Mouse (Mus musculus) urinary bladder, adult 2 months (tissue): ENCODE measurements around the gene Ptcd1. TPM values are rescaled to one million over a fixed set of nuclear protein-coding genes. Genes with fewer than 3 reads are reported as not detected.
"Not testable (repeated sequence)": the region's sequence is repeated elsewhere in the genome, so short reads cannot be mapped to it uniquely, and the experiment has no call there.

Experiments used
- DNase-seq: peaks from one replicate; pipeline ENCODE4 v3.0.0; 2022; ENCODE audit warnings: low spot score
- polyA plus RNA-seq: library from polyadenylated mRNA; depleted of rRNA; stranded (reverse); fragments of >200 nt; gene quantifications from 2 replicates; pipeline ENCODE4 v1.2.3, GENCODE M21; 2012

The Ptcd1 gene
- polyA plus RNA-seq, 1 experiment: 12.9 TPM

GRCm38 (mm10) chr5:145164710-145165109, 2.2 kb downstream of the Ptcd1 start:
- no peak for DNase-seq

DNA sequence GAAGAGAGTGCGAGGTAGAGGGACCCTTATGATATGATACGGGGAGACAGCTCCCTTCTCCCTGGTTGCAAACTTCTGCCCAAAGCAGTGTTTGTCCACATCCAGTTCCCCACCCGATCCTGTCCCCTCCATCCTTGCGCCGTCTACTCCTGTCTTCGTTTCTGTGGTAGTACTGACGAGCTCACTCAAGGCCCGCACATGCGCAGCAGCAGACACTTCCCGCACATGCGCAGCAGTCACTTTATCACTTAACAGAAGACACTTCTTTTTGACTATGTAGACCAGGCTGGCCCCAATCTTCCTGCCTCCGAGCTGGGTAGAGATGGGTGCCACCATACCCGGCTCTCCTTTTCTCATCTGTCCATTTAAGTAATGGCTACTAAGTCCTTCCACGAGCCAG, 5.5 kb downstream of the Ptcd1 start:
- no peak for DNase-seq

GRCm38 (mm10) chr5:145152690-145153089, 14.2 kb downstream of the Ptcd1 start:
- no peak for DNase-seq

- no peak for DNase-seq
Observed at GRCm38 (mm10) chr5:145149294-145149693, 17.6 kb downstream of the Ptcd1 start.

DNA sequence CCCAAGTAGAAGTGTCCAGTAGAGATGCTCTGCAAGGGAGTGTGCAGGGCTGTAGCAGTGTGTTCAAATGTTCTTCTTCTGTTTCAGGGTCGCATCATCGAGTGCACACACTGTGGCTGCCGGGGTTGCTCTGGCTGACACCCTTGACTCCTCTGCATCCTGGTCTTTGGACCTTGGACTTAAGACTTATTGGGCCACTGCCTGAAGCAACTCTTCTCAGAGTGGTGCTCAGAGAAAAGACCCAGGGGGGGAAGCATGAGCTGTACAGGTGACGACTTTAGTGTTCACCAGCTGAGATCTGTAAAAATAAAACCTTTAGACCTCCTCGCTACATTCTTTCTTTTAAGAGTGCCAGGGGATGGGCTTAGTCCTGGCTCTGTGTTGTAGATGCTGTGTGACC, 19.2 kb downstream of the Ptcd1 start:
- no peak for DNase-seq

GRCm38 (mm10) chr5:145140611-145141010, 26.3 kb downstream of the Ptcd1 start:
- no peak for DNase-seq

DNA sequence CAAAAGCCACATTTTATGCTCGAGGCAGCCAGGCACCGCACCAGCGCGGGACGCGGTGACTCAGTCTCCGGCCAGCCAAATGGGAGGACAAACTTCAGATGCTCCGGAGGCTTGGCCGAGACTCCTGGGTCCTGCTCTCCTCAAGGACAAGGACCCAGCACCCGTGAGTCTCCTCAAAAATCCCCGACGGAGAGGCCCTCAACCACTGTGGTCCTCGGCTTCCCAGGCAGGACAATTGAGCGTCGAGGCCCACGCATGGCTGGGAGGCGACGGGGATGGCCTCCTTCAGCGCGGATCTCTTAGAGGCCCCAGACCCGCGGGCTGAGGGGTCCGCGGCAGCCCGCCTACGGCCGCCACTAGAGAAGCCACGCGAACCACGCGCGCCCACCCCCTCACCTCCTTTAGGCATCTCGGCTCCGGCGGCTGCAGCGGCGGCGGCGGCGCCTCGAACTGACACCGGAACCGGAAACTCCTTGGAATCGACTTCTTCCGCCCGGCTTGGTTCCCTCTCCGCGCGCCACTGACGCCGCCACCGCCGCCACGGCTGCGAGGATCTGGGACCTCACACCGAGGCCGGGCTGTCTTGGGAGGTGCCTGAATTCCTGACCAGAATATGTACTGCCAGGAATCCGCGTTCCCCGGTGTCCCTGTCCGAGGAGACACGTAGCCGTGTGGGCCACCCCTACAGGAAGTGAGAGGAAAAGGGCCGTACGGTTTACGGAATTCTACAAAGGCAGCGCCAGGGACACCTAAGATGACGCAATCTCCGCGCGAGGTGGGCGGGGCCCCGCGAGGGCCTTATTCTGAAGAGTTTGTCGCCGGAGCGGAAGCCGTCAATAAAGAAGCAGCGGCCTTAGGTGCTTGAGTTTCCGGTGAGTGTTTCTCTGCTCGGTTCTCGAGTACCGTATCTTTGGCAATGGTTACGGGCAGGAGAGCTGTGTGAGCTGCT, 27.1 kb downstream of the Ptcd1 start, which contains the start of the genes Pdap1 and Bud31:
Gene Pdap1, minus strand, starts transcription at position 668 of the 949 bp plus-strand sequence.
Gene Bud31, plus strand, starts transcription at position 792 of the 949 bp plus-strand sequence.
- DNase-seq: peak; percentile 96

DNA sequence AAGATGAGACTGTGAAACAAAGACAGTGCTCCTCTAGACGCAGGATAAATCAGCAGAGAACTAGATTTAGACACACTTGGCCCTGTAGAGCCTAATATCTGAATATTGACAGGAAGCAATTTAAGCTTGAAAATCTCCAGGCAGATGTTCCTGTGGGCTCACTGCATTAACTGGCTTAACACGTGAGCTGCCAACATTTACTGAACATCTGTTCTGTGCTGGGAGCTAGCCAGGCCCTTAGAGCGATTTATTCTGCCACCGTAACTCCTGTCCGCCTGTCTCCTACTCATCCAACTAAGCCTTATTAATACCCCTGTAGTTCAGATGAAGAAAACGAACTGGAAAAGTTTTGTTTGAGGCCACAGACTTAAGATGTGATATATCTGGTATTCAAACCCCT, 28.1 kb downstream of the Ptcd1 start:
- DNase-seq: no peak

DNA sequence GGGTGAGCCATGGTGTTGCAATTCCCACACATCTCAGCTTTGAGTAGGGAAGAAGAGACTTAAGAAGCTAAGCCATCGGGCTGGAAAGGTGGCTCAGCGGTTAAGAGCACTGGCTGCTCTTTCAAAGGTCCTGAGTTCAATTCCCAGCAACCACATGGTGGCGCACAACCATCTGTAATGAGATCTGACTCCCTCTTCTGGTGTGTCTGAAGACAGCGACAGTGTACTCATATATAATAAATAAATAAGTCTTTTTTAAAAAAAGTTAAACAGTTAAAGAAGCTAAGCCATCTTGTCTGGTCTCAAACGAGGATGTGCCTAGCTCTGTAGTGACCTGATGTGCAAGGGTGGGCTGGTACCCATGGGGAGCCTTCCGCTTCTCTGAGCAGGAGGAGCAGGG, 33.6 kb downstream of the Ptcd1 start:
- not testable (repeated sequence) for DNase-seq

DNA sequence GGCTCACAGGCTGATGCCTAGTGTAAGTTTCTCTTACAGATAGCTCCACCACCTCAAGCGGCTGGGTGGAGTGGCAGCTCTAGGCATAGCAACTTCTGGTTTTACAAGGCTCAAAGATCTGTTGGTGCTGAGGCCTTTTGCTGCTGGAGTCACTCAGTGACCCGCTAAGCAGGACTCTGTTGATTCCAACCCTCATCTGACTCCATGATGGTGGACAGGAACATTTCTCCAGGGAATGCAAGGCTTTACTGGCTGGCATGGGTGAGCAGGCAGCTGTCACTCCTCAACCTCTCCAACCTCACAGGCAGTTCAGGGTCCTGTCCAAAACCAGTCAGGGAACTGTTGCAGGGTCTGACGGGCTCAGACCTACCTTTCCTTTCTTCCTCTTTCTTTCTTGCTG, 35.9 kb downstream of the Ptcd1 start:
- no peak for DNase-seq

GRCm38 (mm10) chr5:145130191-145130590, 36.7 kb downstream of the Ptcd1 start:
- no peak for DNase-seq

- not testable (repeated sequence) for DNase-seq
Observed at GRCm38 (mm10) chr5:145129773-145130172, 37.1 kb downstream of the Ptcd1 start.

GRCm38 (mm10) chr5:145129124-145129523, 37.8 kb downstream of the Ptcd1 start:
- no peak for DNase-seq

DNA sequence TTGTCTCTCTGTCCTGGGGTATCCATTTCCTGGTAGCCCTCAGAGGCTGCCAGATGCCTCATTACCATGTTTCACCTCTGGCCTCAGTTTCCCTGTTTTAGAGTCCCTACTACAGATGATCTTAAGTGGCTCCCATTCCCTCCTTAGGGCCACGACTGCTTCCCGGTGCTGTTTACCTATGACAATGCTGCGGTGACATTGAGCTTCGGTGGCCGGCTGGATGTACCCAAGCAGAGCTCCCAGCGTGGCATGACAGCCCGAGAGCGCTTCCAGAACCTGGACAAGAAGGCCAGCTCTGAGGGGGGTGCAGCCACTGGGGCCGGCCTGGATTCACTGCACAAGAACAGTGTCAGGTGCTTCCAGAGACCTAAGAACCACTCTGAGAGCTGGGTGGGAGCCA, 40.3 kb downstream of the Ptcd1 start:
- DNase-seq: no peak

DNA sequence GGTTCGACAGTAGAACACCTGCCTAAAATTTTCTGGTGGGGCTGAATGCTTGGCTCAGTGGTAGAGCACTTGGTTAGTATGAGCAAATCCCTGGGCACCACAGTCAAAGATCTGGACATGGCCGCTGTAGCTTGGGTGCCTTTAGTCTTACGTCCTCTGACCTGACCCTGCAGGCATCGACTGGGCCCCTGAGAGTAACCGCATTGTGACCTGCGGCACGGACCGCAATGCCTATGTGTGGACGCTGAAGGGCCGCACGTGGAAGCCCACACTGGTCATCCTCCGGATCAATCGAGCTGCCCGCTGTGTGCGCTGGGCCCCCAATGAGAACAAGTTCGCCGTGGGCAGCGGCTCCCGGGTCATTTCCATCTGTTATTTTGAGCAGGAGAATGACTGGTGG, 43.5 kb downstream of the Ptcd1 start:
- no peak for DNase-seq

DNA sequence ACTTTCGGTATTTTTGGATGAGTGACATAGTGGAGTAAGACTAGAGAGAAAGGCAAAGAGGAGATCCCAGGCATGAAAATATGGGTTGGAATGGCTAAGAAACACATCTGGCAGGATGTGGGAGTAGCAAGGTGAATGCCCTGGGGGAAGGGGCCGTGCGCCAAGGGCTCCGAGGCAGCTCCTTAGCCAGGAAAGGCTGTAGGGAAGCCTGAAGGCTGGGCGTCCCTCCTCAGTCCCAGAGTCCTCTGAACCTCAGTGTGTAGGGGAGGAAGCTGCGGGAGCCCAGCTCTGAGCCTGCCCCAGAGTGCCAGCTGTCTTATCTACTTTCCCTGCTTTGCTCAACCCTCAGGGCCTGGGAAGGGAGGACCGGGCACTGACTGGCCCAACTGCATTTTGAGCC, 46.0 kb downstream of the Ptcd1 start:
- no peak for DNase-seq

DNA sequence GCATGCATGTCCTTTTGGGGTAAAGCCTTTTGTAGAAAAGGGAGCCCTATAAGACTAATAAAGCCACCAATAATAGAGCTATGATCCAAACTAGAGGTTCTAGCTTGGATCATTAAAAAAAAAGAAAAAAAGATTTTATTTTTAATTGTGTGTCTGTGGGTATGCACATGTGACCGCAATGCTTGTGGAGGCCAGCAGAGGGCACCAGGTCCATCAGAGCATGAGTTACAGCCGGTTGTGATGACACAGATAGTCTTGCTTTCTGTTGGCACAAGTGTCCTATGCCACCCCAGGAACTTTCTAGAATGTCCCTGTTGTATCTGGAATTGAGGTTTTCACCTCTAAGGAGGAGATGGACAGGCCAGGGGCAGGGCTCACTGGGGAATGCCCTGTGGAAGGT, 47.5 kb downstream of the Ptcd1 start:
- no peak for DNase-seq

DNA sequence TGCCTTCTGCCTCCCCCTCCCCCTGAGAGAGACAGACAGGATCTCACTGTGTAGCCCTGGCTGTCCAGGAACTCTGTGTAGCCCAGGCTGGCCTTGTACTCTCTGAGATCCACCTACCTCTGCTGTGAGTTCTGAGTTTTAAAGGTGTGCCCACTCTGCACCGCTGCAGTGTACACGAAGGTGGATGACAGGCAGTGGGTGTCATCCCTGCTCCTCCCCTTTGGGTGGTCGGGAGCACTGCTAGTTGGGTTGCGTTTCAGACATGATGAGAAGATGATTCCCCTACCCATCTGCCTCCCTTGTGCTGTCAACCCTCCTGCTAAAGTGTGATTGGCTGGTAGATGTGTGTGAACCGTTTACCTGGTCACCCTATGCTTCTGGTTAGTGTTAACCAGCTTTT, 48.4 kb downstream of the Ptcd1 start:
- no peak for DNase-seq

- DNase-seq: no peak
Observed at GRCm38 (mm10) chr5:145118005-145118404, 48.9 kb downstream of the Ptcd1 start.

GRCm38 (mm10) chr5:145116916-145117315, 50.0 kb downstream of the Ptcd1 start:
- no peak for DNase-seq

GRCm38 (mm10) chr5:145116316-145116715, 50.6 kb downstream of the Ptcd1 start:
- no peak for DNase-seq

- no peak for DNase-seq
Observed at GRCm38 (mm10) chr5:145115736-145116135, 51.2 kb downstream of the Ptcd1 start.
